Mouse (Mus musculus): Measurements from ENCODE around the gene Gm49395. TPM values are rescaled to one million over a fixed set of nuclear protein-coding genes. Genes with fewer than 3 reads are reported as not detected.

Gene Gm49395
- polyA plus RNA-seq, 1 experiment: 13.1 TPM

DNA sequence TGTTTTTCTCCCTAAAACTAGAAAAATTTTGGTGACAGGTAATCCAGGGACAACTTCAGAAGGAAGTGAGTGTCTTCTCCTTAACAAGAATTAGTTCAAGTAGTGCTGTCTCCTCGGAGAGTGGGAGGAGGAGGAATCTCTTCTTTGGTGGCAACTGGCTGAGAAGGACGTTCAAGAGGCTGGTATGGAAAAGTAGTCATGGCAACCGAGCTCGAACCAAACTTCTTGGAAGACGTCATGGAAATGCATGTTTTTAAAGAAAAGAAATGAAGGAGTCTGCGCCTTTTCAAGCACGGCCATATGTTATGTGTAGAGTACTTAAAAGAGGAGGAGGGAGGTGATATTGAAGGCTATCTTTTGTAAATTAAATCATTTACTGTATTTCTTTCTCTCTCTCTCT lies 49.2 kb downstream of the Gm49395 start:
- no peak for DNase-seq (ENCODE audit: low spot score)

DNA sequence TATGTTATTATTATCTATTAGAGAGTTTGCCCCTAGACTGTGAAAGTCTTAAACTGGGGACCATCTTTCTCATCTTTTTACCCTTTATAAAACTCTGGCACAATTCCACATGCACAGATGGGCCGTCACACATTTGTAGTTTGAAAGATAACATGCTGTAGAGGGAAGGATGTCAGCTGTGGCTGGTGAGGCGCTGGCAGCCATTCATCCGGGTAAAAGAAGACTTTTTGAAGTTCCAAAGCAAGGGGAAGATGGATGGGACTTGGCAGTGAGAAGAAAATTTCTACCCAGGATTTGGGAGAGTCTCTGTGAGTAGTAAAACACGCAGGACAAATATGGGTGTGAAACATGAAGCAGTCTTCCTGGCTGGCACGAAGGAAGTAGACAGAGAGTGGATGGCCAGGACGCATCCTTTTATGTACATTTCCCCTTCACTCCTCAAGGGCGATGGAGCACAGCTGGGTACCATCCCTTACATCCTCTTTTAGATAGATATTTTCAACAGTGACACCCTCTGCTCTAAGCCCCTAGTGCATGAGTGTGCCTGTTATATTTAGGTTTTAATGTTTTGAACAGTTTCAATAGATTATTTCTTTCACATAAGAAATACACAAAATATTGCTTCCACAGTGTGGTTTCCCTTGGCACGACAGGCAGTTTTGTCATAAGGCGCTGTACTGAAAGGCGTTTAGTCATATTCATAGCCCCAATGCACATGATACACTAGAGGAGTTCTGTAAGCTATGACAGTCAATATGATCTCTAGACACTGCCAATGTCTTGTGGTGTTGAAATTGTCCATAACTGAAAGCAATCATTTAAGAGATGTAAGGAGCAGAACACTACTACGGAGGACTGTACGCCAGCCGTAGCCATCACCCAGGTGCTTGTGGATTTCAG lies 50.8 kb downstream of the Gm49395 start:
- DNase-seq (ENCODE audit: low spot score): no peak

DNA sequence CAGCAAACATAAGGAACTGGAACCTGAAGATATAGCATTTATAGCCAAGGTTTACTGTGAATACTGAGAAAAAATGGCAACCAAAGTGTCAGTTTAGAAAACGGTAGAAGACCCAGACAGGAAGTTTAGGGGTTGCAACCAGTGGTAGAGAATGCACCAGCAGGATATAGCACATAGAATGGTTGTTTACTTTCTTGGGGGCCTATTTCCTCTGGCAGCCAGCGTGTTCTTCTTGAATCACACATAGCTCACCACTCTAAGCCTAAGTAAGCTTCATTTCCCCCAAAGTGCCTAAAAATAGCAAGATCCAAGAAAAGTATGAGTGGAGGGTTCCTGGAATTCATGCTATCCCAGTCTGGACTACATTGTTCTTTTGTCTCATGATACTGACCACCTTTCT lies 59.1 kb downstream of the Gm49395 start:
- no peak for DNase-seq (ENCODE audit: low spot score)

DNA sequence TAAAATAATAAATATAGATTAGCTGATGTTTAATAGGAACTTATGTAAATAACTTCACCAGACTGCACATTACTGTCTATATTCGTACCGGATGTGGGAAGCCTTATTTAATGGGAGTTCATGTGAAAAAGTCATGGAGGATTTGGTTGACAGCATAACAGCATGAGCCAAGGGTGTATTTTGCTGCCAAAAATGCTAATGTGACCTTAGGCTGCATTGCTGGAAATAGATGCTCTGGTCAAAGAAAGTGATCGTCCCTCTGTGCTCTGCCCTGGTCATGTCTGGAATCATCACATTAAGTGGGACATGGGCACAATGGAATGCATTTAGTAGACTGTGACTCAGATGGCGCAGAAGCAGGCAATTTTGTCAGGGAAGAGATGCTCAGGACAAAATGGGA lies 64.4 kb downstream of the Gm49395 start:
- no peak for DNase-seq (ENCODE audit: low spot score)

DNA sequence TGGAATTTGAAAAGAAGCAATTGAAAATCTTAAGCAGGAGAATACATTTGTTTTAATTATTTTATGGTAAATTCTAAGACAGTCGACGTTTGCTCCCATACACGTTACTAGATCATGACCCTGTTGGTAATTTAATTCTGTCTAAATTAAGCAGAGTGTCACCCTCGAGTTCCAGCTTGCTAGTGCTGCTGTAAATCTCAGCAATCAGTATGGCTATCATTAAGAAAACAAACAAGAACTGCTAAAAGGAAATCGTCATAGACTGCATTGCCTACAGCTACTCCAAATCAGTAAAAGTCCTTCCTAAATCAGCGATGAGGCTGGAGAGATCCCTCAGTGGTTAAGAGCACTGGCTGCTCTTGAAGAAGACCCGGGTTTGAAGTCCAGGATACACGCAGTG lies 66.3 kb downstream of the Gm49395 start:
- no peak for DNase-seq (ENCODE audit: low spot score)

DNA sequence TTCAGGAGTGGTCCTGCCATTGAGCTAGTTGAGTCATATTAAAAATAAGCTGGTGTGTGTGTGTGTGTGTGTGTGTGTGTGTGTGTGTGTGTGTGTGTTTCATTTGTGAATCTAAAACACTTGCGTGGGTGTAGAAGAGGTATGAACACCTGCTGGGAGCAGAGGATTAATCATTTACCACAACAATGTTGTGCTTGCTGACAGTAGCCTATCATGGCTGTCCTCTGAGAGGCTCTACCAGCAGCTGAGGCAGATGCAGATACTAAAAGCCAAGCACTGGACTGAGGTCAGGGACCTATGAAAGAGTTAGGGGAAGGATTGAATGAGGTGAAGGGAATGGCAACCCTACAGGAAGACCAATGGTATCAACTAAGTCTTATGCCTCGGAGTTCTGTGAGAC lies 68.6 kb downstream of the Gm49395 start:
- no peak for DNase-seq (ENCODE audit: low spot score)

DNA sequence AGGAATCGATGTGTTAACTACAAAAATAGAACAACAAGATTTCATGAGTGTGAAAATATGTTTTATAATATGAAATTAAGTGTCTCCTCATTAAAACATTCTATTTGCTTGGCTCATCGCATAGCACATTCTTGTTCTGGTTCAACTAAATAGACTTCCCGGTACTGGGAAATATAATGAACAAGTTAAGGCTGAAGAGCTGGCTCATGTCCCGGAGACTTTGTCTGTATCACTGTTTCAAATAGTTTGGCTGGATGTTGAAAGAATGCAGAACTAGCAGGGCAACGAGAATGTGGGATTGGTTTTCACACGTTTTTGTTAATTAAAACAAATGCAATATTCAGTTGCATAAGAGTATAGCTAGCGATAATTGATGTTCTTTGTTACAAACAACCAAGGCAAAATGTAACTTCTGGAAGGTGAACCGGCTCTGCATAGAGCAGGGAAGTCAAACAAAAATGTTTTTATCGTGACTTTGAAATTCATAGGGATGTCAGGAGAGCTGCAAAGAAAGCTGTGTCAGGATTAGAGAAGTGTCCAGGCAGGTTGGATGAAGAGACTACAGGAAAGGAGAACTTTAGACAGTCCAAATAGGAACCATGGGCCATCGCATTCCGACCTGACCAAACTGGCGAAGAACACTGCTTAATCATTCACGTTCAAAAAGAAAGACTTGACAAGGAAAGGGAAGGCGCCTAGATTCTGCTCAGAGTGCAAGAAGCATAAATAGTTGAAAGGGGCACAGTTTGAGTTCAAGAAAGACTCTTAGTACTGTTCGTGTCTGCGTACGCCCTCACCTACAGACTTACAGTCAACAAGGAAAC lies 70.3 kb downstream of the Gm49395 start:
- DNase-seq (ENCODE audit: low spot score): no peak

DNA sequence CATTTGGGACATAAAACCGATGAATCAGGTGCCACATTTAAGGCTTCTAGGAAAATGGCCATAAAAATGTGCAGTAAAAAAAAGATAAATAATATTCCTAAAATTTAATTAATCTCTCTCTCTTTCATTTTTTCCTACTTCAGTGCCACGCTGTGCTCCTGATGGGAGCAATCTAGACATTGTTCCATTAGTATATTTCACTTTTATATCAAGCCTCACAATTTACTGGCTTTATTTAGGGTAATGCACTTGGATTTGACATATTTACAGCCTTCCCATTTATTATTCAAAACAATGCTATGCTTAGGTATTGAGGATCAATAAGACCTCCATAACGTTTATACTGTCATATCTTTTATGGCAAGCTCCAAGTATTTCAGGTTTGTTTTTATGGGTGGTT lies 76.3 kb downstream of the Gm49395 start:
- DNase-seq (ENCODE audit: low spot score): no peak

DNA sequence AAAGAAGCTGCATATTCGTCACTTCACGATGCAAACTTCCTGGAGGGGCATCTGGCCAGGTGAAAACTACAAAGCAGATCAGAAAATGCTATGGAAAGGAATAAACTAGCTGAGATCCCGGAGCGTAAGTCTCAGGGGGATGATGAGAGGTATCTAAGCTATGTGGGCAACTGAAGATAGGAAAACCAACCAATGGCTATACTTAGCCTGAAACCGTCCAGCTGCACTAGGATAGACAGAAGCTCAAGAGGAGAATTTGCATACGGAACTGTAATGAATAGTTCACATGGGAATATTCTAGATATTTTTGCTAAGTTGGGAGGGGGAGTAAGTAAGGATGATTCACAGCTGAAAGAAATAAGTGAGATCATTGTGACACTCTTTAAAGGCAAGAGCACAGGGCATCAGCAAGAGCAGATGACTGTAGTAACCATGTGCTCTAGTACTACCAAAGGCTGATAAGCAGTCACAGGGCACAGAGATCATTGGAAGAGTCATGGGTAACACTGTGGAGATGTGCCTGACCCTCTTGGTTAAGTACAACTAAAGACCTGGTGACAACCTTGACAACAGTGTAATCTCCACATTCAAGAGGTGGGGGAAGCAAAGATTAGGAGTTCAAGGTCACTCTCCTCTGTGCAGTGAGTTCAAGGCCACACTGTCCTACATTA lies 79.5 kb downstream of the Gm49395 start:
- no peak for DNase-seq (ENCODE audit: low spot score)

DNA sequence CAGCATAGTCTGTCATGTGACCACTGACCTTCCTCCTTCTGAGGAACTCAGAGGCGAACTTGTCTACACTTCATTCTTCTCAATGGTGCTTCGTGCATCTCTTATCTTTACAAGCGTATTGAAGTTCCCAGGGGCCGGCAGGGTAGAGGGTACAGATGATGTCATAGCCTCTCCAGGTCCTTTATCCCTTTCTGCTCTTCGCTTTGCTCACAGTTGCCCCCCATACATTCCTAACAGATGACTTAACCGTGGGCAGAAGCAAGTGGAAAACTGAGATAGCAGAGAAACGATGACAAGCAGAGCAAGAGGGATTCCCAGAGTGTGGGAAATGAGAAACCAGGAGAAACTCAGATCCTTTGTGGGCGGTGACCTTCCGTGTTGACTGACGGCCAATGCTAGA lies 80.3 kb downstream of the Gm49395 start:
- DNase-seq (ENCODE audit: low spot score): no peak

DNA sequence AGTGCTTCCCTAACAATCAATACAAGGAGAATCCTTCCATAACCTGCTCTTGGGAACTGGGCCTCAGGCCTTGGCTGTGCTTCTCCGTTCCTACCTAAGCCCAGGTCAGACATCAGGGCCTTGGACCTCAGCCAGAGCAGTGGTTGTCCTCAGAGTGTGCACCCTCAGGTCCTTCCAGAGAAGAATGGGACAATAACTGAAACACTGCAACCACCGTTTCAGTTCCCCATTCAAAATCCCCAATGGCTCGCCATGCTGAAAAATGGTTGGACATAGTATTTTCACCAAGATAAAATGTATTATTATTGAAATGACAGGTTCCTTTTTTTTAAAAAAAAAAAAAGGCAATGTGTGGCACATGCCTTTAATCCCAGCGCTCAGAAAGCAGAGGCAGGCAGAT lies 81.0 kb downstream of the Gm49395 start:
- no peak for DNase-seq (ENCODE audit: low spot score)

DNA sequence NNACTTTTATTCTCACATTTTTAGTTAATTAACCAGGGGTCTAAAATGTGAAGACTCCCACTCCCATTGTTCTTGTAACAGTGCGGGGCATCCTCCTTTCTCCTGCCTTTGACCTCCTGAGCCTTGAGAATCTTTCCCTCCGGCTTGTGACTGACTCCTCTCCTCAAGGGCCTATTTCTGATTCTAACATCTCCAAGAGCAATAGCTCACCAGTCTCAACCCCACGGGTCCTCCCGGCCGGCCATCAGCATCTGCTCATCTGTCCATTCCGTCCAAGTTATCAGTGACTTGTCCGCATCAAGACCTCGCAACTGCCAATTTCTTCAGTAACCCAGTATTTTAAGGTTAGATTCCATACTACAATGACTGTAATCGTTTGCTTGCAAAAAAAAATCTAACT lies 84.2 kb downstream of the Gm49395 start:
- no peak for DNase-seq (ENCODE audit: low spot score)

DNA sequence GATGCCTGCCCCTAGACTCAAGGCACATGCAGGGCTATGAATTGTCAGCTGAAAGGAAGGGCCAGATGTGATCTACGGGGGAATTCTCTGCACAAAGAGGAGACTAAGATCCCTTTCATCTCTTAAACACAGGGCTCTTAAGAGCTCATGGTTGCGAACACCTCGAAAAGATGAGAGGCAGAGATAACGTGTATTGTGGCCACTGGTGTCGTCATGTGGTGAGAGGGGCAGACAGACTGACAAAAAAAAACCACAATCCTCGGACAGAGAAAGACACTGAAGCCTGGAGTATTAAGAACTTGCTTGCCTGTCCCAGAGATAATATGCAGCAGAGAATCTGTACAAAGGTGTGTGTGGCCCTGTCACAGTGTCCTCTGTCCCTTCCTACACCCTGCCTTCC lies 90.2 kb downstream of the Gm49395 start:
- DNase-seq (ENCODE audit: low spot score): no peak

DNA sequence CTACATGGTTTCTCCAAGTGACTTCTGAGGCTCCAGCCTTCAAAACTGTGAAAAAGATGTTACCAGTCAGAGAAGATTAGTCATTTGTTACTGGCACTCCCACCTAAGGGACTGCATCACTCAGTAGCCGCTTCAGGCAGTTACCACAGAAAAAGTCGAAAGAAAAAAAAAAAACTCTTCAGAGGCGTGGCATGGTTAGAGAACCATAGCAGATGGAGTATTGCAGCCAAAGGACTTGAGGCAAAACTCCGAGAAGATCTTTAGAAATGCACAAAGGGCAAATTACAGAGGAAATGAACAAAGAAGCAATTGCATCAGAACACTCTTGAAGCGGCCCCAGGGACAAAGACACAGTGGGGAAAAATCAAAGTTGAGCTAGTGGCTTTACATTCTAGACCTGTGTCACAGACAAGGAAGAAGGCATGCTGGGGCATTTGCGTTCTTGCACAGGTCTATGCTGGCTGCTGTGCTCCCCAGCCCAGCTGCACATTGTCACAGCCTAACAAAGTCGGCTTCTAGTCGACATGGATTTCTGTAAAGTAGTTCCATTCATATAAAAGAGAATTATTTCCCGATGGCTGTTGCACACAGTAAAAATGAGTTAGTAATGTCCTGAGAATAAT lies 95.4 kb downstream of the Gm49395 start:
- DNase-seq (ENCODE audit: low spot score): no peak

DNA sequence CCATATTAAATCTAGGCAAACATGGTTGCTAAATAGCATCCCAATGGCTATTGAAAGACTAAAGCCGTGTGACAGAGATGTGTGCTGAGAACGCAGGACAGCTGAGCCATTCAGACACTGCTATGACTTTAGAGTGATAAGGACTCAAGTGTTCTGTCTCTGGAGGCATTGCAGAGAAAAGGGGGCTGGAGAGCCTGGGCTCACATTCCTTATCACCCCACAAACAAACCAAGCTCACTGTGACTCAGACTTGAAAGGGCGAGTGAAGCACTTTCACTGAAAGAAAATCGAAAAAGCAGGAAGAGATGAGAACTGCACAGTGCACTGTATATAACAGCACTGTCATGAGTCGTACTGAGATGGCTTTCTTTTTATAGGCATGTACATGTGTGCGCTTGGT lies 96.4 kb downstream of the Gm49395 start:
- no peak for DNase-seq (ENCODE audit: low spot score)

DNA sequence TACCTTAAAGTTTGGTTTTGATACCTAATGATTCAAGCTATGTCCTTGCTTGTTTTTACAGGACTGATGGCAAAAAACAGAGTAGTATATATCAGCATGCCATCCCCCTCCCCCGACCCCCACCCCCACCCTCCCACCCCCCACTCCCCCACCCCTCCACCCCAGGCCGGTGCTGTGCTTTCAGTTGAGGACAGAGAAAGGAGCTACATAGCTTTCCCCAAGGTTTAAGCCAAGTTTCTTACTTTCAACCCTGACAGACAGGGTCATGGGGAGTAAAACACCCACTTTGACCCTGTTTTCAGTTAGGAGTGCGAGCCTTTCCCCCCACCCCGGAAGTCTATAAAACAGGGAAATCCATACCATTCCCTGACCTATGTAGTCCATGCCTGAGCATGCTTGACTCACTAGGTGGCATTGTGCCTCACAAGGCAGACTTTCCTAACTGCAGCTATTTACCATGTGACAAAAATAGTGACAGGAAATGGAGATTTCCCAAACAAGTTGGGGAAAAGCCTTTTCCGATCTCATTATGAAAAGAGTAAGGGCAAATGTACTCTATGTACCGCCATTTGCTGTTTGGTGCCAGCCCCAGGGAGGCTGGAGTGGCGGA lies 98.2 kb downstream of the Gm49395 start:
- DNase-seq (ENCODE audit: low spot score): no peak

DNA sequence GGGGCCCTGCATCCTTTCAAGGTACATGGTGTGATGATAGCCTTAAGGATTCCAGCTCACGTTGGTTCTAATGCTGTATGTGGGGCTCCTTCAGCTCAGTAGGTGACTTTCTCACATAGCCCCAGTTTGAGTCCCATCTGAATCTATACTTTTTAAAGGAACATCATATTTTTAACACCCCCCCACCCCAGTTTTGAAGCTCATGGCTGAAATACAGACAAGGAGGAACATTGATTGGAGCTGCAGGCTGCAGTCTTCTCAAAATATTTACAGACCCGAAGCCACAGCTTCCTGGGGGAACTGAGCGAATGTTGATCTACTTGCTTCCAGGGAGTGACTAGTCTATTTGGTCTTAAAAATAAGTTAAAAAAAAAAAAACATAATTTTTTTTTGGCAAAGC lies 98.9 kb downstream of the Gm49395 start:
- no peak for DNase-seq (ENCODE audit: low spot score)

DNA sequence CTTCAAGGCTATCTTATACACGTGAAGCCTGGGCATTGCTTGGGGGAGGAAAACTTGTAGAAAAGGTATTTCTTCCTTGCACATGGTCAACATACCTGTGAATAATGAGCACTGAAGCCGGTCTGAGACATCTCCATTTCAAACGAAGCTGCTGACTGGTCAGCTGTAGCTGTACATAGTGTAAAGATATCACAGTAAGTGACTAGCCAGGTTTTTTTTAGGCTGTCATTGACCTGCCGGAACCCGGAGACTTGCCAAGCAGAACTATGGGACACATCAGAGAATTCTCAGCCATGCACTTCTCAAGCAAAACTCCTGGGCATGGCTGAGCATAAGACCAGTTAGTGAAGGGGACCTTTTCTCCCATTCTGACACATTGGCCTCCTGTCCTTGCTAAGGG lies 99.6 kb downstream of the Gm49395 start:
- DNase-seq (ENCODE audit: low spot score): no peak

DNA sequence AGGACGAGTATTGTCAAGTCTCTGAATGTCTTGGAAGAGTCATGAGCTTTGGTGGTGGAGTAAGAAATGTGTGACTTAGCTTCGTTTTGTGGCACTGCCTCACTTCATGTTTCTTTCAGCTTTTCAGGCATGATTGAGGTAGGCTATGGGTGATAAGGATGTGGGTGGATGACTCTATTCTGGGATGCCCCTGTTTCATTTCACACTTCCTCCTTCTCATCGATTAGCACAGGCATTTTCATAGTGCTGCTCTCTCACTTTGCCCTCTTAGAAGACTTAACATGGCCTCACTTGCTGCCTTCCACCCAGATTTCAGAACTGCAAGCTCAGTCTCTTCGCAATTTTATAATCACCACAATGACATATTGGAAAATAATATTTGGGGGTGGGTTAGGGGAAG lies 102.1 kb downstream of the Gm49395 start:
- DNase-seq (ENCODE audit: low spot score): no peak

DNA sequence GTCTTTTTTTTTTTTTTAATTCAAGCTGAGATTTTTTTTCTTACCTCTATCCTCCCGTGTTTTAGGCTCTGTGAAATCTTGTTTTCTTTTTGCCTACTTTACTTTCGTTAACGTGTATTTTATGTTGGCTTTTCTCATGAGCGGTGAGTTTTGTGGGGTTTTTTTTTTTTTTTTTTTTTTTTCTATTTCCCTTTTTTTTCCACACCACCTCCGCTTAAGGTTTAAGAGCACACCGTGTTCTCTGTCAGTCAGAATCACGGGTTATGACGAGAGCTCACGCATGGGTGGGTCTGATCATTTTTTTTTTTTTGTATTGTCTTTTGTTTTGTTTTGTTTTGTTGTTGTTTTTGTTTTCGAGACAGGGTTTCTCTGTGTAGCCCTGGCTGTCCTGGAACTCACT lies 103.6 kb downstream of the Gm49395 start:
- no peak for DNase-seq (ENCODE audit: low spot score)

DNA sequence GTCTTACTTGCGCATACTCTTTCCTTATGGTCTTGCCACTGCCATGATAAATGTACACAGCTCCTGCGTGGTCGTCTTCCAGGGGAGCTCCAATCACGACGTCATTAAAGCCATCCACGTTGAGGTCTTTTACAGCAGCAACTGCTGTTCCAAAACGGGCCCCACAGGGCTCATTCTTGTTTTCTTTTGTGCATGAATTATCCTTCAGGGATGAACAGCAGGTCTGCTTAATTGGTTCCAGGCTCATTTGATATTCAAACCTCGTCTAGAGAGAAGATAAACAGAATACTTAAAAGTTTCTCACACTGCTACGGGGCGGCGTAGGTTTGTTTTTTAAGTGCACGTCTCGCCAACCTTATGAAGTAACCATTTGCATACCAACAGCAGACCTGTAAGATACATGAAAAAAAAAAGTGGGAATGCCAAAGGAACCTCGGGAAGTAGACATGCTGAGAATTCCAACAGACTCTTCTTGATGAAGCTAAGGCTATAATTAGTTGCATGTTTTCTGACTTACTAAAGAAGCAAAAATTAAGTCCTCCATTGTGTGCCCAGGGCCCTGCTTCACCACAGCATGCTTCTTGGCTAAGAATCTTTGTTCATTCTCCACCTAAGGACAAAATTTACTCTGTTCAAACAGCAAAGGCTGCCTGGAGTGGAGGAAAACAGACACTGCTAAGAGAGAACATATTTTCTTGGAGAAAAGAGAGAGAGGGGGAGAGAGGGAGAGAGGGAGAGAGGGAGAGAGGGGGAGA lies 109.3 kb downstream of the Gm49395 start:
- DNase-seq (ENCODE audit: low spot score): no peak
